Mouse (Mus musculus) G1E-ER4 (cell line): ENCODE measurements around the gene Smad9. TPM values are rescaled to one million over a fixed set of nuclear protein-coding genes. Genes with fewer than 3 reads are reported as not detected.

Experiments
- GATA1 ChIP-seq: IDR thresholded peaks from one replicate; pipeline ENCODE4 v1.8.0; 2012; ENCODE audit warnings: low read length, inconsistent platforms
- polyA plus RNA-seq: library from polyadenylated mRNA; stranded (reverse); fragments of >175 nt; gene quantifications from 2 replicates; pipeline ENCODE4 v1.2.3, GENCODE M21; 2012

Smad9 gene
- polyA plus RNA-seq, 1 experiment, result not detected

DNA sequence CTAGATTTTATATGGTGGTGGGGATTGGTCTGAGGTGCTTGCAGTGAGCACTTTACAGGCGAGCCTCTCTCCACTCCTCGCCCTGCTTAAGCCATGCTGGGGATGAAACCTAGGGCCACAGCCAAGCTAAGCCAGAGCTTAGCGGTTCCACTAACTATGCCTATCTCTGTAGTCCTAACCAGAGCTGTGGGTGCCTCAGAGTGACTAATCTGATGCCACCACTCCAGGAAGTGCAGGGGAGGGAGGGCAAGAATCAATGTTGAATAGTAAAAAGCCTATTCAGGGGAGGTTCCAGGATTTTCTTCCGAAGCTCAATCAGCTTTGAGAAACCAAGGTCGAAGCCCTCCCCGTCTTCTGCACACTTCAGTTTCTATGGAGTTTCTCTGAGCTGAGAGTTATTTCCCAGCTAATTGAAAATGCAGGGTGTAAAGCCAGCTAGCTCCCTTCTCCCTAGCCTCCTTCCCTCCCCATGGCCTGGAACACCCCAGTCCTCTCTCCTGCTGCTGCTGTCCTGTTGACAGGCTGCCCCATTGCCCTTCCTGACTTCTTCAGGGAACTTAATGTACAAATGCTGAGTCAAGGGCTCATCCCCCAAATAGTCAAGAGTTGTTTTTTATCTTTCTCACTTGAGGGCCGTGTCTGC is 20.7 kb downstream of the Smad9 start:
- TF ChIP-seq GATA1, result no peak

DNA sequence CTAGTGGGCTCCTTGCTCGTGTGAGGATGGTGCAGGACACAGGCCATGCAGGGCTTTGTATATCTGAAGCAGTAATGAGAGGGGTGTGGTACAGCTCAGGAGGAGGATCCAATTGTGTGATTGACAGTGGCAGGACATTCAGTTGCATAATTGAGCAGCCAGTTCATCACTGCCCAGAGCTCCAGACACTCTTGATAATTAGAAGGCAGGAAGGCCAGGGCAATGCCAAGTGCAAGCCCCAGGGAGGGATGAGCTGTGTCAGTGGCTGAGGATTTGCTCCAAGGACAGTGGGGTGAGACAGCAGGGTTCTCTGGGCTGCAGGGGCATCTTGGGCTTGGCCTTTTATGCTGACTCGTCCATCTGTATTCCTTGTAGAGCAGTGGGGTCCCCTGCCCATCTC is 35.2 kb downstream of the Smad9 start:
- TF ChIP-seq GATA1, result no peak

DNA sequence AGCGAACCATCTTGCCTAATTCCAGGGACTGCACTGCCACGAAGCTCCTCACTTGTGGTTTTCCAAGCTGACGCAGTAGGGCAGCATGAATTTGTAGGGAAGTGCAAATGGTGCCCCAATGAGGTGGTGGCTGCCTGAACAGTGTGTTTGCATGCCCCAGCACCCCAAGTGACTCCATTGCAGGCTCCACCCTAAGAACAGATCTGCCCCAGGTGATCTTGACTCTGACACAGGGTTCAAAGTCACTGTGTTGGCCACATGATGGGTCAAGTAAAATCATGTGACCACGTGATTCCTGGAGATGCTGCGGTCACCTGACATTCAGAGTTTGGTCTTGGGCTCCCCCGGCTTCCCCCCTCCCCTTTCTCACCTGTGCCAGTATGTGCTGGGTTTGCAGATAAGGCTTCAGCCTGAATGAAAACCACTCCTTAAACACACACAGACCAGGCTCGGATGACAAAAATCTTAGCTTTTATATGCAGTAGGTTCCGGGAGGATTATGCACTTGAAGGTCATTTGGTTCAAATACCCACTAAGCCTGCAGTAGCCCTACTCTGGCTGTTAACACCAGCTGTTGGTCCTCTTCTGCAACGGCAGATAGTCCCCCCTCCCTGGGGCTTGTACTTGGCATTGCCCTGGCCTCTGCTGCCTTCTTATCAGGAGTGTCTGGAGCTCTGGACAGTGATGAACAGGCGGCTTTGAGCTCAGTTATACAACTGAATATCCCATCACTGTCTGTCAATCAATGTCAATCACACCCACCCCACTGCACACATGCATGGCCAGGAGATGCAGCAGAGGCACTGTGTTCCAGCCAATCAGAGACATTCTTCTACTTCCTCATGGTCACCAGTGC is 36.7 kb downstream of the Smad9 start:
- TF ChIP-seq GATA1, result no peak

DNA sequence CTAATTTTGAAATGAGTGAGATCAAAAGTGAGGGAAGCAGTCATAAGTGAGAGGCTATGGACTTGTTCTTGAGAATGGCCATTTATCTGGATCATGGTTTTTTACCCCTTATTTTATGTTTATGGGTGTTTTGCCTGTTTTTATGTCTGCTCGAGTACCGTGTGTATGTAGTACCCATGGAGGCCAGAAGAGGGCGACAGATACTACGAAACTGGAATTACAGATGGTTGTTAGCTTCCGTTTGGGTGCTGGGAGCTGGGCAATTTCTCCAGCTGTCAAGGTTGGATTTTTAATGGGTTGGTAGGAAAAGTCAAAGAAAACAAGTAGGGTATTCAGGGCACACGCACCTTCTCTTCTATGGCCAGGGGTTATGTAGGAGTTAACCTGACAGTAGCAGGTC is 38.4 kb downstream of the Smad9 start:
- TF ChIP-seq GATA1, result no peak

DNA sequence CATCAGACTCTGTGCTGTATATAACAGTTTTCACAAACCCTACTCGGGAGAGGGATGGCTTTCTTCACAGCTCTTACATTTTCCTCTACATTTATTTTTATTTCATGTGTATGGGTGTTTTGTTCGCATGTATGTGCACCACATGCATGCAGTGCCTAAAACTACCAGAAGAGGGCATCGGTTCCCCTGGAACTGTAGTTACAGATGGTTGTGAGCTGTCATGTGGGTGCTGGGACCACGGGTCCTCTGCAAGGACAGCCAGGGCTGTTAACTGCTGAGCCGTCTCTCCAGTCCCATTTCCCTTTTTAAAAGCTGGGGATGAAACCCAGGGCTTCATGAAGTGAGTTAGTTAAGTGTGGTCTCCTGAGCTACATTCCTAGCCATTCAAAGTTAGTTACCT is 40.0 kb downstream of the Smad9 start:
- TF ChIP-seq GATA1, result no peak

DNA sequence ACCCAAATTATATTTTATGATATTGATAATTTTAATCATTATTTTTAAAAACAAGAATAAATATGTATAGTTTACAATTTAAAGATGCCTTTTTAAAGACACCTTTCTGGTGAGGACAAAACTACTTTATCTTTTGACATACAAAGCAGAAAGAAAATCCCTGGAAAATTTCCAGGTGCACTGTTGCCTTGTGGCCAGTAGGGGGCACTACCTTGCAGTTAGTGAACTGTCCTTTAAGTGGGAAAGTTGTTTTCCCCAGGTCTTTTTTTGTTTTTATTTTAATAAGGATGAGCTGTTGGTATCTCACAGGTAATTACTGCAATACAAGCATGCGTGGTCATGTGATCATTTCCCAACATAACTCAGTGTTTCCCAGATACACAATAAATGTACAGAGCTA is 40.4 kb downstream of the Smad9 start:
- TF ChIP-seq GATA1, result no peak

DNA sequence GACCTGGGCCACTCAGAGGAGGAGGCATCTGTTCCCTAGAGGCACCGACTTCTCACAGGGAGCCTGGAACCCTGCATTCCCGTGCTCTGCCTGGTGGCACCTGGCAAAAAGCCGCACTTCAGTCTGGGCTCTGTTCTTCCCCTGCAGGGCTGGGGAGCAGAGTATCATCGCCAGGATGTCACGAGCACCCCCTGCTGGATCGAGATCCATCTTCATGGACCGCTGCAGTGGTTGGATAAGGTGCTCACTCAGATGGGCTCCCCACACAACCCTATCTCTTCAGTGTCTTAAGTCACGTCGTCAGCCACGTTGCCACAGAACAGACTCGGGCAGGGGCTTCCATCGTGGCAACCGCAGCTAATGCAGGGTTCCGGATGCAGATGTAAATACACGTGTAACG is 41.8 kb downstream of the Smad9 start:
- no peak for TF ChIP-seq GATA1

DNA sequence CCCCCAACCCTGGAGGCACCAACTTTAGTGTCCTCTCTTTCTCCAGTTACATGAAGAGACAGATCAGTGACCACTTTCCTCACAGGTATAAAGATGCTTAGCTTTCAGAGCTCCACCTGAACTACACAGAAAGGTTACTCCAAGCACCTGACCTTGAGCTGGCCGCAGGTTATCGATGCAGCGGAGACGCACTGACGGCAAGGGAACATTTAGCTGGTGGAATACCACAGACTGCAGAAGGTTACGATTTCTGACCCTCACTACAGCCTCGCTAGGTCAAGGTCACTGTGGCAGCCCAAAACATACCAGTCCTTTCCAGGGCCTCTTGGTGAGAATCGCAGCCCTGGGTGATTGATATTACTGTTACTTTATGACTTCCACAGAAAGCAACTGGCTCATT is 48.3 kb downstream of the Smad9 start:
- TF ChIP-seq GATA1, result no peak

DNA sequence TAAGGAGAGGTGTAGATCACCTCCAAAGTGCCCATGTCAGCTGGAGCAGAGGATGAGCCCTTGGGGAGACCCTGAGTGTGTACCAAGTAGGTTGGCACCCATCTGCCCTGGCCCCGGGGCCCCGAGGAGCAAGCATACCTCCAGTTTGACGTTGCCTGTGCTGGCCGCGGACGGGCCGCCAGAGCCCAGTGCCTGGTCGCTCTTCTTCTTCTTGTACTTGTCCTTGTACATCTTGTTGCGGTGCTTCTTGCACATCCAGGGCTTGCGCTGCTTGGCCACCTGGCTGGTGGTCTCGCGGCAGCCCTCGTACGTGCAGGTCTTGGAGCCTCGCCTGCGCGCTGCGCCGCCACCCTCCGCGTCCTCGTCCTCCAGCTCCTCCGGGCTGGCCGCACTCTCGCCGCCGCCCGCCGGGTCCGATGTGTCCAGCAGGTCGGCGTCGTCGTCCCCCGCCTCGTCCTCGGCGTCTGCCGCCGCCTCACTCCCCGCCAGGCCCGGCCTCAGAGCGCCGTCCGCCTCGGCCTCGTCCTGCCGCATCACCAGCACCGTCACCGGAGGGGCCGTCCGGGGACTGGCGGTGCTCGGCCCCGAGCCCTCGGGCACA is 51.8 kb downstream of the Smad9 start:
- no peak for TF ChIP-seq GATA1

DNA sequence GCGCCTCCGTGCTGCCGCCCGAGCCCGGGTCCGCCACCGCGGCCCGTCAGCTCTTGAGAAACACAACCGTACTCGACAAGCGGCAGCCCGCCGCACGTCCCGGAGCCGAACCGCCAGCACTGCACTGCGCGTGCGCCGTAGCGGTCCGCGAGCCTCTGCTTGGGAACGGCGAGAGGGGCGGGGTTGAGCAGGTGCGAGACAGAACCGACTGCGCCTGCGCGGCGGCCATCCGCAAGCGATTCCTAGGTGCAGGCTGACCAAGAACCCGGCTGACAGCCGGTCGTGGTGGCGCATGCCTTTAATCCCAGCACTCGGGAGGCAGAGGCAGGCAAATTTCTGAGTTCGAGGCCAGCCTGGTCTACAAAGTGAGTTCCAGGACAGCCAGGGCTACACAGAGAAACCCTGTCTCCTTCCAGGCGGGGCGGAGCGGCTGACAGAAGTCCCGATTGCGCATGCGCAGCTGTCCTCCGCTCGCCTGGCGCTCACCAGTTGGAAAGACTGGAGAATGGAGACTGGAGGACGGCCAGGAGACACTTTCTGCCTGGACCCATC is 52.4 kb downstream of the Smad9 start, which contains the start of gene Rfxap:
TSS of gene Rfxap (minus strand) at position 126 of the 552 bp plus-strand sequence.
- TF ChIP-seq GATA1, result no peak

DNA sequence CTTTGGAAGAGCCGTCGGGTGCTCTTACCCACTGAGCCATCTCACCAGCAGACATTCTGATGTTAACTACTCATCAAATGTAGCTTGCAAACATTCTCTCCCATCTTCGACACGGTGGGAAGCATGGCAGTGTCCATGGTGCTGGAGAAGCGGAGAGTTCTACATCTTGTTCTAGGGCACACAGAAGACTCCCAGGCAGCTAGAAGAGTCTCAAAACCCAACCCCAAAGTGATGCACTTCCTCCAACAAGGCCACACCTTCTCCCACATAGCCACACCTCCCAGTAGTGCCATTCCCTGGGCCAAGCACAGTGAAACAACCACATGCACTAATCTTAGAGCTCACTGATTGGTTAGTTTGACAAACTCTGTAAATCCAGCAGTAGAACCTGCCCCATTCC is 53.7 kb downstream of the Smad9 start:
- TF ChIP-seq GATA1, result no peak

DNA sequence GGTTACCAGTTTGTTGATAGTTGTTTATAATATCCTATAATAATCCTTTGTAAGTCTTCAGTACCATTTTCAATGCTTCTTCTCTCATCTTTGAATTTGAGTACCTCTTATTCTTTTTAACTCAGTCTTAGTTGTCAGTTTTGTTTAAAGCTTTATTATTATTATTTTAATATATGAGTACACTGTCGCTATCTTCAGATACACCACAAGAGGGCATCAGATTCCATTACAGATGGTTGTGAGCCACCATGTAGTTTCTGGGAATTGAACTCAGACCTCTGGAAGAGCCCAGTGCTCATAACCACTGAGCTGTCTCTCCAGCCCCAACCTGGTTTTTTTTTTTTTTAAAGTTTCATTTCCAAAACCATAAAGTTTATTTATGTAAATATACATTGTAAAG is 56.2 kb downstream of the Smad9 start:
- TF ChIP-seq GATA1, result no peak

DNA sequence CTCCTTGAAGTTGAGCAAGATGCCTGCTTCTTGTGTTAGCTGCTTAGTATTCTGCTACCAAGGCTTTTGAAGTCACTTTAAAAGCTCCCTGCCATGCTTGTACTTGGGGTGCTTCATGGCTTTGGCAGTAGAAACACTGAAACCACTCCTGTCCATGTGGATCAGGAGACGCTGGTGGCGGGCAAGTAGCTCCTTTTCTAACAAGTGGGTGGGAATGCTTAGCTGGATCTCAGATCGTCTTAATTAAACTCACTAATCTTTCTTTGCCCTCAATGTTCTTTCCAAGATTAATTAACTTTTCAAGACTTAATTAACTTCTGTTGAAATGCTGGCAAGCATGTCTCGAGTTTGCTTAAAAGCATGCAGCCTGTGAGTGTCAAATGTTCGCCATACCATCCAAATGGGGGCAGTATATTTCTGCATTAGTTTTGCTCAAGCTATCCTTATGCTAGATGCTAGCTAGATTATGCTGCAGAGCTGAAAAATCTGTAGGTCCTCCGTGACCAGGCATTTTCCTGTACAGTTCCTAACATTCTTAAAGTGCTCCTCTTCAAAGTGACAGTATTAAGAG is 58.1 kb downstream of the Smad9 start:
- no peak for TF ChIP-seq GATA1

DNA sequence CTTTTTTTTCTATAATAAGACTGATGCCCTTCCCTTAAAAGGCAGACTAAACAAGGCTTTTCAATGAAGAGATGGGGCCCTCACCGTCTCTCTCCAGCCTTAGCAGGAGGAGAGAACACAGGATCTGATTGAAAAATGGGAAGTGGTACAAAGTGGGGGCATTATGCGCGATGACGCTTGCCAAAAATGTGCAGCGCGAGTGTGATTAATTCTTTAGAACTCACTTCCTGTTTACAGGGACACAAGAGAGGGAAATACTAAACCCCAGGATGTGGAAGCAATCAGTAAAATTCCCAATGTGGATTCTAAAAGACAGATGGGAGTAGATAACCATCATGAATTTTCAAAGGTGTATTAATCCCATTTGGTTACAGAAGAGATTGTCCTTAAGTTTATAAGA is 59.2 kb downstream of the Smad9 start:
- TF ChIP-seq GATA1, result no peak

DNA sequence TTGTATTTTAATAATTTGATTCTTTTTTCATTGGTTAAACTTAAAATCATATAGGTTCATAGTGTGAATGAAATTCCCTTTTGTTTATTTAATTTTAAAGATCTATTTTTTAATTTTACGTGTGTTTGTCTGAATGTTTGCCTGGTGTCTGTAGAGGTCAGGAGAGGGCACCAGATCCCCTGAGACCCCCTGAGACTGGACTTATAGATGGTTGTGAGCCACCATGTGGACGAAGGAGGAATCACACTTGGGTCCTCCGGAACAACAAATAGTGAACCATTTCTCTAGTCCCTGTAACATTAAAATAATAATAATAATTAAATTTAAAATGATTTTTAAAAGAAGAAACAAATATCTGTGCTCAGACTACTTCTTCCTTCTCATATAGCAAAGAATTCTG is 59.9 kb downstream of the Smad9 start:
- TF ChIP-seq GATA1, result no peak

DNA sequence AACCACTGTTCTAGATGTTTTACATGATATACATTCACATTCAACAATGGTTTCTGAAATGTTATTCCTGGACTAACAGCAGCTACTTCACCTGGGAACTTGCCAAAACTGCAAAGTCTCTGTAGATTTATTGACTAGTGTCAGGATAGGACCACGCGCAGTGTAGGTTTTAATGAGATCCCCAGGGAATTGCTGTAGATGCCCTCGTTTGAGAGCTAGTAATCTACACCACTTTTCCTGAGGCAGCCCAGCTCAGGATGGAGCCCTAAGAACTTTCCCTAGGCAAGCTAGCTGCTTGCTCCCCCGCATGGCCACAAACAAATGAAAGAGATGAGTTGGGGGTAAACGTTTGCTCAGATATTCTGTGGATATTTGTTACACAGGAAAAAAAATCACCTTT is 67.1 kb downstream of the Smad9 start:
- no peak for TF ChIP-seq GATA1

DNA sequence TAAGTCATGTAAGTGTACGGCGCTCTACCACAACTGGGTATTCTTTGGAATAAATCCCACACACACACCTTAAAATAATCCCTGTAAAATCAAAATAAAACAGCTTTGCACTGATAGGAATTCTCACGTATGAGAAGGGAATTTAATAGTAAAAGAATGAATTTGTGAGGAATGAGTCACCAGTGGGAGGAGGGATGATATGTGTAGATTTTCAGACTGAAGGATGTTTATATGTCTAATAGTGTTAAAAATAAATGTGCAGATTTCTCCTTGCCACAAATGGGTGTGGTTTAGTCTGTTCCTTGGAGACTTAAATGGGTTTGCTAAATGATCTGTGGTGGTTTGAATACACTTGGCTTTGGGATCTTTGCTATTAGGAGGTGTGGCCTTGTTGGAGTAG is 77.1 kb downstream of the Smad9 start:
- TF ChIP-seq GATA1, result no peak
